Mouse (Mus musculus) embryonic fibroblast, embryonic 13.5 days (primary cell): ENCODE measurements at regions not wholly inside any gene's neighbourhood (a gene's known extent, or its start where the extent isn't known, plus 50 kb on each side); places are given as distances from the start of the nearest gene placed in this dataset.

ENCODE experiments used
- CTCF ChIP-seq: IDR thresholded peaks from 2 replicates; pipeline ENCODE4 v1.5.1; 2011; ENCODE audit warnings: mild to moderate bottlenecking, control low read depth, low read length, moderate library complexity, borderline replicate concordance; ENCODE audit not compliant: insufficient read depth
- POLR2A ChIP-seq: IDR thresholded peaks from 2 replicates; pipeline ENCODE4 v1.6.1; 2011; ENCODE audit warnings: low read depth, mild to moderate bottlenecking, control low read depth, low read length, moderate library complexity

GRCm38 (mm10) chr9:61492896-61493295 lies 120.7 kb downstream of the Tle3 start:
- TF ChIP-seq CTCF, result no peak
- TF ChIP-seq POLR2A, result no peak
